Mouse (Mus musculus) E14TG2a.4 (cell line): ENCODE measurements around the gene Trpm5.

ENCODE experiments used
- H3K27me3 ChIP-seq: 2 replicates; pipeline ENCODE4 v1.6.1; 2014; ENCODE audit warnings: low read length, control low read depth; ENCODE audit not compliant: insufficient read depth
- H3K36me3 ChIP-seq: 2 replicates; pipeline ENCODE4 v1.6.1; 2014; ENCODE audit warnings: low read length, control low read depth; ENCODE audit not compliant: insufficient read depth
- H3K4me1 ChIP-seq: replicated peaks from 2 replicates; pipeline ENCODE4 v1.6.1; 2014; ENCODE audit warnings: low read depth, low read length, control low read depth
- H3K4me3 ChIP-seq: replicated peaks from 2 replicates; pipeline ENCODE4 v1.5.1; 2014; ENCODE audit warnings: mild to moderate bottlenecking, low read length
- H3K9me3 ChIP-seq: 2 replicates; pipeline ENCODE4 v1.6.1; 2014; ENCODE audit warnings: low read length, control low read depth
- CTCF ChIP-seq: conservative IDR thresholded peaks from 2 replicates; pipeline ENCODE4 v1.5.1; 2014; ENCODE audit warnings: low read length
- NANOG ChIP-seq: IDR thresholded peaks from 2 replicates; pipeline ENCODE4 v1.6.1; 2014; ENCODE audit warnings: borderline replicate concordance, low read length, mixed read lengths
- POU5F1 ChIP-seq: IDR thresholded peaks from 2 replicates; pipeline ENCODE4 v1.6.1; 2014; ENCODE audit warnings: low read length, borderline replicate concordance

Gene Trpm5

DNA sequence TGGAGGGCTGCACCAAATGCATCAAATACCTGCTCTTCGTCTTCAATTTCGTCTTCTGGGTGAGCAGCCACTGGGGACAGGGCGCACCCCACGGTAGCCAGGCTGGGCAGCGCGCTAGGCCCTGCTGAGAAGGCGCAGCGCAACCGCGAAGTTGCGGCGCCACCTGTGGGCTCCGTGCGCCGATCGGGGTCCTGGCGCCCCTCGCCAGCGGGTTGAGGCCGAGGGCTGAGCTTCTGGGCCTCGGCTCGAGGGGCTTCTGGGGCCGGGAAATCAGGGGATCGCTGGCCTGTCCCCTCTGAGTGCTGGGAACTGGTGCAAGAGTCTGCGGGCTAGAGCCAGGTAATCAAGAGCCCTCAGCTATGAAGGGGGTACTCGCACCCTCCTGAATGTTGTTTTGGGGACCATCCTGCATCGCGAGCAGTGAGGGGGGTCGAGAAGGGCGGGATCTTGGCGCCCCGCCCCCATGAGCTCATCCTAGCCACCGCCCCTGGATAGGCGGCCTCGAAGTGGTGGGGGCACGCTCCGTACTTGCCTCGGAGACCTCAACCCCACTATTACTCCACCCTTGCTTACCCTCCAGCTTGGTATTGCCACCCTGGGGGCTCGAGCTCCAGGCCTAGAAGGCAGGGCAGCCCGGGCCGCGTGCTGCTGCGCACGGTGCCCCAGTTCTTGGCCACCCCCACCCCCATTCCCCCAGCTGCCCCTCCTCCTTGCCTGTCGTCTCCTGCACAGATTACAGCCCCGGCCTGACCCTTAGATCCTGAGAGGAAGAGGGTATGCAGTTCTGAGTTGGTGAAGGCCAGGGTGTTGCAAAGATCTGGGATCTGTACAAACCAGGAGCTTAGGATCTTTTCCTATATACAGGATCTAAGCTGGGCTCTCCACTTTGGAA lies 41.2 kb downstream of the Trpm5 start:
- Histone ChIP-seq H3K36me3 (peaks cover 46% of the 10 kb centered on the region), H3K27me3 (no peaks in the 10 kb centered on the region), H3K9me3 (peaks cover 4% of the 10 kb centered on the region; the same call in 1 of the 2 replicates), H3K4me1 (peaks cover 71% of the 10 kb centered on the region), H3K4me3 (peak overlapping the region; percentile 99)
- TF ChIP-seq POU5F1: no peak
- TF ChIP-seq CTCF: no peak
- TF ChIP-seq NANOG: no peak

DNA sequence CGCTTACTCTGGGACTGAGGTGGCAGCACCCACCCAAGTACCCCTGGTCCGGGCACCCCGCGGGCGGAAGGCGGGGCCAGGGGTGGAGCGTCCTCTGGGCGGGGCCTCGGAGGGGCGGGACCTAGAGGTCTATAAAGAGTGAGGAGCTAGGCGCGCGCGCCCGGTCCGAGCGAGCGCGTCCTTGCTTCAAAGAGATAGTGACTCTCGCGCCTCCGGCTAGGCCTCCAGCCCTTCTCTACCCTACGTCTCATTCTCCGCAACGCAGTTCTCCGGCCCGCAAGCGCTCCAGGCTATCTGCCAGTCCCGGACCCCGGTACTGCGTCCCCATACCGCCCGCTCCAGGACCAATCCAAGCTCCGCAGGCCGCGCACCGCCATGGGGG lies 41.8 kb downstream of the Trpm5 start, which contains the start of gene Cd81:
TSS of gene Cd81 (plus strand) at position 114 of the 382 bp plus-strand sequence.
- Histone ChIP-seq H3K4me1 (peaks cover 65% of the 10 kb centered on the region), H3K27me3 (no peaks in the 10 kb centered on the region), H3K36me3 (peaks cover 40% of the 10 kb centered on the region), H3K9me3 (peaks cover 4% of the 10 kb centered on the region; the same call in 1 of the 2 replicates), H3K4me3 (peak within 1 kb of the TSS; percentile 99)
- TF ChIP-seq POU5F1 (no peak), CTCF (no peak), NANOG (no peak)

DNA sequence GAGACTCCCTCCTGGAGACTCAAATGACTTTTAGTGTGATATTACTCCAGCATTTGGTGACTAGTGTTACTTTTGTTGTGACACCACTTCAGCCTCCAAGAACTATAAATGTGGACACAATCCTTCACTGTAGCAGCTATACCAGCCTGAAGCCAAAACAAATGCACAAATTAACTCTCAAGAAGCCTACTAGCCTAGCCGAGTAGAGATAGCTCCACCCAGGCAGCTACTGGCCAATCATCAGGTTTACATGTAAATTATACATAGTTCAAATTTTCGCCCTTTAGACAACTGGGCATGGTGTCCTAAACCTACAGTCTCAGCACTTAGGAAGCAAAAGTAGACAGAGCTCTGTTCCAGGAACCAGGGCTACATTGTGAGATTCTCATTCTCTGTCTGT lies 43.1 kb downstream of the Trpm5 start:
- Histone ChIP-seq H3K9me3 (peaks cover 4% of the 10 kb centered on the region; the same call in 1 of the 2 replicates), H3K27me3 (no peaks in the 10 kb centered on the region), H3K4me1 (peaks cover 52% of the 10 kb centered on the region), H3K36me3 (peaks cover 27% of the 10 kb centered on the region), H3K4me3 (no peak overlapping the region)
- TF ChIP-seq POU5F1 (no peak), CTCF (no peak), NANOG (no peak)

DNA sequence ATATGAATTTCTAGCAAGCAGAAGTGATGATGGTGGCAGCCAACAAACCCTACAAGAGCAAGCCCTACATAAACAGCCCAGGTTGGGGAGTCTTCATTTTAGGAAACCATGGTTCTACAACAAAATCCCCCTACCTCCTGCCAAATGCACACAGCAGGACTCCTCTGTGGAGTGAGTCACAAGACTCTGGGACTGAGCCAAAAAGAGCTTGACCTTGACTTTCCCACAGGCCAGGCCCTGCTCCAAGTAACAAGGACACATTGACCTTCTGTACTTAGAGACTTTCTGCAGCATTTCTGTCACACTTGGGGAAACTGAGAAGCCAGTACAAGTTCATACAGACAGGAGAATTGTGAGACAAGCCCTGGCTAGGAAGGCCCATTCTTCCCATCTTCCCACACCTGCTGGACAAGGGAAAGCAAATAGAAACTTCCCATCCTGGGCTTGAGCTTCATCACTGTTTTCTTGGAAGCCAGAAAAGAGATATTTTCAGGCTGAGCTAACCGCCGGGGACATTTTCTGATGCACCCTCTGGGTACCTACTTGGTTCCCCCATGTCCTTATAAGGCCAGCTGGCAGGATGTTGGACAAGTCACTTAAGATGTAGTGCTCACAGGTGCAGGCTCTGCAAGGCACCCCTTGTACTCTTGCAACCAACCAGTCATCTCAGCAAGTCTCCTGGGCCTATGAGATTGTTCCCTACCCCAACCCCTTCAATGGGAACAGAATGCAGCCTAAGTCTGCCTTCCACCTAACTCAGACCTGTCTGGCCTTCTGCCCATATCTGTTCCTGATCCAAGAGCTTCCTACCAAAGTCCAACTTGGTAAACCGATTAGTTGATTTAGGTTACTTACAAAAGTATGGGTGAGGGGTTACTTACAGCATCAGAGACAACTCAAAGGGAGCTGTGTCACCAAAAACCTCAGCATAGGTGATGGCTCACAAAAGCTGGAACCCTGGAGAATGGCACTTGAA lies 44.3 kb downstream of the Trpm5 start:
- TF ChIP-seq POU5F1 (no peak), NANOG (no peak)
- peaks cover 4% of the 10 kb centered on the region; the same call in 1 of the 2 replicates for H3K9me3 ChIP-seq
- no peak overlapping the region for H3K4me3 ChIP-seq
- no peaks in the 10 kb centered on the region for H3K27me3 ChIP-seq
- peaks cover 15% of the 10 kb centered on the region for H3K36me3 ChIP-seq
- H3K4me1 ChIP-seq: peaks cover 40% of the 10 kb centered on the region

DNA sequence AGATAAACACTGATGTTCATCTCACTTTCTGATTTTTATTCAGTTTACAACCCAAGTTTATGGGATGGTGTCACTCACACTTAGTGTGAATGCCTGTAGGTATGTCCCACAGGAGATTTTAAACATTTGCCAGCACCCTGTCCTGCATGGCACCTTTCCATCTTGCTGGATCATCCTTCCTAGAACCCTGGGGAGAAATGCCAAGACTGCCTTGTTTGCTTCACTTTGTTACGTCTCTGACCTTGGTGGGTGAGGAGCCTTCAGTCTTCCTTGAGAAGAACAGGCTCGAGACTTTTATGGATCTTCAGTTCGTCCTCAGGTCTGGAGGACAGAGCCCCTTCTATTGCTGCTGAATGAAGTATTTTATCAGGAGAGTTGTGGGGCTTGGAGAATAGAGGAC lies 45.1 kb downstream of the Trpm5 start:
- no peaks in the 10 kb centered on the region for H3K27me3 ChIP-seq
- peaks cover 7% of the 10 kb centered on the region for H3K36me3 ChIP-seq
- peaks cover 32% of the 10 kb centered on the region for H3K4me1 ChIP-seq
- TF ChIP-seq POU5F1 (no peak), NANOG (no peak), CTCF (no peak)
- H3K4me3 ChIP-seq: no peak overlapping the region
- peaks cover 4% of the 10 kb centered on the region; the same call in 1 of the 2 replicates for H3K9me3 ChIP-seq

DNA sequence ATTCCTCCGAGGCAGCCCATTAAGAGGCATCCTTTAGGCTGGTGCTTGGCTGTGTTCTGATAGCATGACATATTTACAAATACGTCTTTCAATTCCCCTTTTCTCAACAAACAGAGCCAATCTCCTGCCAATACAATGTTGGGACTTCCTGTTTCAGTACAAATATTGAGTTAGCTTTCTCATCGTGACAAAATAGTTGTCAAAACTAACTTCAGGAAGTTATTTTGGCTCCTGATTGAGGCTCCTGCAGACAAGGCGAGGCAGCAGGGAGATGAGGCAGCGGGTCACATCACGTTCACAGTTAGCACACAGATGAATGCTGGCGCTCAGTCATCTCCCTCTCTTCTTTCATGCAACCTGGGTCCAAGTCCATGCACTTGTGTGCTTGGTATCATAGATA lies 48.1 kb downstream of the Trpm5 start:
- Histone ChIP-seq H3K36me3 (no peaks in the 10 kb centered on the region), H3K4me1 (peaks cover 16% of the 10 kb centered on the region), H3K27me3 (peaks cover 4% of the 10 kb centered on the region; the same call in 1 of the 2 replicates), H3K9me3 (peaks cover 4% of the 10 kb centered on the region; the same call in 1 of the 2 replicates), H3K4me3 (no peak overlapping the region)
- TF ChIP-seq CTCF (no peak), POU5F1 (no peak), NANOG (no peak)

DNA sequence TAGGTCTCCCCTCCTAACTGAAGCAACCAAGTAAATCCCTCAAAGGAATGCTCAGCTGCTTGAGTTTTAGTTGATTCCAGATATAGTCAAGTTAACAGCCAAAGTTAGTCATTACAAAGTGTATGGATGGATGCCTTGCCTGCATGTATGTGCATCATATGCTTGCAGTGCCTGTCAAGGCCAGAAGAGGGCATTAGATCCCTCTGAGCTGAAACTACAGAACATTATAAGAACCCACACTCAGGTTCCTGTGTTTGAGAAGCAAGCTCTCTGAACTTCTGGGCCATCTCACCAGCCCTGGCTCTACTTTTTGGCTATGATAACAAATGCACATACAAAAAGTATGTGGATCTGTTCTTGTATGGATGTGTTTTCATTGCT lies 49.6 kb downstream of the Trpm5 start:
- 0 out of 2 replicates have a peak, but pooled peaks cover 2% of the 10 kb centered on the region for H3K36me3 ChIP-seq
- TF ChIP-seq CTCF: peak; percentile 67
- TF ChIP-seq NANOG: no peak
- TF ChIP-seq POU5F1: no peak
- H3K4me1 ChIP-seq: peaks cover 9% of the 10 kb centered on the region
- no peaks in the 10 kb centered on the region for H3K9me3 ChIP-seq
- peaks cover 8% of the 10 kb centered on the region for H3K27me3 ChIP-seq
- H3K4me3 ChIP-seq: no peak overlapping the region
